Mouse (Mus musculus) limb, embryonic 10.5 days (tissue): ENCODE measurements around the gene Lin37. TPM values are rescaled to one million over a fixed set of nuclear protein-coding genes. Genes with fewer than 3 reads are reported as not detected.

Experiments used
- DNase-seq: peaks from one replicate; pipeline ENCODE4 v3.0.0-alpha.2; 2017; ENCODE audit warnings: low spot score
- H3K27ac ChIP-seq: fragments of 300-500 bp; sonication (generic); 2 replicates; pipeline ENCODE4 v1.5.1; 2016; ENCODE audit warnings: mild to moderate bottlenecking
- H3K27me3 ChIP-seq: fragments of 300-500 bp; sonication (generic); 2 replicates; pipeline ENCODE4 v1.6.1; 2016; ENCODE audit warnings: low read depth, mild to moderate bottlenecking; ENCODE audit not compliant: poor library complexity, severe bottlenecking
- H3K36me3 ChIP-seq: fragments of 300-500 bp; sonication (generic); 2 replicates; pipeline ENCODE4 v1.6.1; 2016; ENCODE audit warnings: mild to moderate bottlenecking, moderate library complexity
- H3K4me1 ChIP-seq: fragments of 300-500 bp; sonication (generic); 2 replicates; pipeline ENCODE4 v1.6.1; 2016
- H3K4me3 ChIP-seq: fragments of 300-500 bp; sonication (generic); 2 replicates; pipeline ENCODE4 v1.5.1; 2016; ENCODE audit warnings: mild to moderate bottlenecking, moderate library complexity
- H3K9me3 ChIP-seq: fragments of 300-500 bp; sonication (generic); replicated peaks from 2 replicates; pipeline ENCODE4 v1.6.1; 2016; ENCODE audit warnings: mild to moderate bottlenecking
- WGBS: fragments of 180-500 bp; shearing (Covaris S2); methylation state at CpG from one replicate; pipeline ENCODE4 v1.1.7; 2016; 5-methylcytosine and 5-hydroxymethylcytosine counted together
- polyA plus RNA-seq: library from polyadenylated mRNA; unstranded; fragments of >200 nt; fragmentation: Nextera tagmentation; extraction: Ambion mirVana; gene quantifications from 2 replicates; pipeline ENCODE4 v1.2.1, GENCODE M21; 2016

Gene Lin37
- polyA plus RNA-seq: 42.5 and 45.6 TPM in 2 replicates

- Histone ChIP-seq H3K27ac (peak within 1 kb of the TSS; percentile 78), H3K27me3 (no peaks in the 10 kb centered on the region), H3K36me3 (peaks cover 40% of the 10 kb centered on the region), H3K4me3 (peak within 1 kb of the TSS; percentile 68), H3K9me3 (no peaks in the 10 kb centered on the region), H3K4me1 (peaks cover 42% of the 10 kb centered on the region)
- DNase-seq: peak; percentile 91
- under 1% methylated on average over 20 of the region's 20 CpGs for WGBS
Observed at GRCm38 (mm10) chr7:30559443-30559954, at the start of gene Lin37. Gene Lin37 (minus strand): TSS chr7:30559838.

- no peak overlapping the region for H3K27ac ChIP-seq
- H3K4me3 ChIP-seq: no peak overlapping the region
- no peaks in the 10 kb centered on the region for H3K27me3 ChIP-seq
- WGBS: 51% methylated on average over 16 of the region's 16 CpGs
- peaks cover 19% of the 10 kb centered on the region for H3K4me1 ChIP-seq
- H3K36me3 ChIP-seq: no peaks in the 10 kb centered on the region
- H3K9me3 ChIP-seq: no peaks in the 10 kb centered on the region
- DNase-seq: no peak
Observed at GRCm38 (mm10) chr7:30608476-30608875, 48.8 kb upstream of the Lin37 start.

GRCm38 (mm10) chr7:30607706-30608309 lies 48.2 kb upstream of the Lin37 start:
- DNase-seq: peak; percentile 67
- Histone ChIP-seq H3K36me3 (no peaks in the 10 kb centered on the region), H3K4me1 (peaks cover 12% of the 10 kb centered on the region), H3K27me3 (no peaks in the 10 kb centered on the region), H3K27ac (no peak overlapping the region), H3K9me3 (no peaks in the 10 kb centered on the region), H3K4me3 (no peak overlapping the region)
- 31% methylated on average over 8 of the region's 8 CpGs for WGBS

- Histone ChIP-seq H3K27me3 (no peaks in the 10 kb centered on the region), H3K9me3 (no peaks in the 10 kb centered on the region), H3K4me1 (peaks cover 6% of the 10 kb centered on the region), H3K4me3 (no peak overlapping the region), H3K36me3 (no peaks in the 10 kb centered on the region), H3K27ac (no peak overlapping the region)
- no peak for DNase-seq
- WGBS: 87% methylated on average over 8 of the region's 8 CpGs
Observed at GRCm38 (mm10) chr7:30604944-30605343, 45.3 kb upstream of the Lin37 start.

- no peak overlapping the region for H3K4me3 ChIP-seq
- no peaks in the 10 kb centered on the region for H3K9me3 ChIP-seq
- WGBS: 64% methylated on average over 8 of the region's 8 CpGs
- no peak overlapping the region for H3K27ac ChIP-seq
- H3K36me3 ChIP-seq: no peaks in the 10 kb centered on the region
- no peak for DNase-seq
- no peaks in the 10 kb centered on the region for H3K27me3 ChIP-seq
- peaks cover 5% of the 10 kb centered on the region for H3K4me1 ChIP-seq
Observed at GRCm38 (mm10) chr7:30604424-30604823, 44.8 kb upstream of the Lin37 start.

GRCm38 (mm10) chr7:30602583-30602982 lies 42.9 kb upstream of the Lin37 start:
- no peak overlapping the region for H3K27ac ChIP-seq
- no peaks in the 10 kb centered on the region for H3K9me3 ChIP-seq
- WGBS: 12% methylated on average over 2 of the region's 3 CpGs
- H3K27me3 ChIP-seq: no peaks in the 10 kb centered on the region
- H3K36me3 ChIP-seq: no peaks in the 10 kb centered on the region
- peaks cover 5% of the 10 kb centered on the region; the same call in 1 of the 2 replicates for H3K4me1 ChIP-seq
- no peak overlapping the region for H3K4me3 ChIP-seq
- DNase-seq: no peak

- DNase-seq: no peak
Observed at GRCm38 (mm10) chr7:30600651-30601050, 41.0 kb upstream of the Lin37 start.

GRCm38 (mm10) chr7:30599933-30600353 lies 40.3 kb upstream of the Lin37 start:
- Histone ChIP-seq H3K4me1 (peaks cover 5% of the 10 kb centered on the region; the same call in 1 of the 2 replicates), H3K27ac (no peak overlapping the region), H3K9me3 (no peaks in the 10 kb centered on the region), H3K27me3 (no peaks in the 10 kb centered on the region), H3K4me3 (no peak overlapping the region), H3K36me3 (no peaks in the 10 kb centered on the region)
- DNase-seq: peak; percentile 75
- WGBS: 4% methylated on average over 16 of the region's 16 CpGs

More at GRCm38 (mm10) chr7:30600651-30601050, 41.0 kb upstream of the Lin37 start:
- 81% methylated on average over 7 of the region's 7 CpGs for WGBS
- Histone ChIP-seq H3K27ac (no peak overlapping the region), H3K27me3 (no peaks in the 10 kb centered on the region), H3K4me1 (peaks cover 5% of the 10 kb centered on the region; the same call in 1 of the 2 replicates), H3K4me3 (no peak overlapping the region), H3K9me3 (no peaks in the 10 kb centered on the region), H3K36me3 (no peaks in the 10 kb centered on the region)

- H3K4me1 ChIP-seq: peaks cover 5% of the 10 kb centered on the region; the same call in 1 of the 2 replicates
- H3K9me3 ChIP-seq: no peaks in the 10 kb centered on the region
- H3K36me3 ChIP-seq: no peaks in the 10 kb centered on the region
- no peak for DNase-seq
- WGBS: 90% methylated on average over 12 of the region's 12 CpGs
- H3K27ac ChIP-seq: no peak within 1 kb of the TSS
- no peak within 1 kb of the TSS for H3K4me3 ChIP-seq
- H3K27me3 ChIP-seq: no peaks in the 10 kb centered on the region
Observed at GRCm38 (mm10) chr7:30598786-30599185, 39.1 kb upstream of the Lin37 start, which contains the start of gene Zbtb32. Gene Zbtb32 (minus strand): TSS chr7:30598909.

- Histone ChIP-seq H3K27me3 (no peaks in the 10 kb centered on the region), H3K9me3 (no peaks in the 10 kb centered on the region), H3K4me3 (no peak overlapping the region), H3K36me3 (no peaks in the 10 kb centered on the region), H3K4me1 (no peaks in the 10 kb centered on the region), H3K27ac (no peak overlapping the region)
- WGBS: 79% methylated on average over 5 of the region's 5 CpGs
- DNase-seq: no peak
Observed at GRCm38 (mm10) chr7:30596811-30597210, 37.2 kb upstream of the Lin37 start.

- Histone ChIP-seq H3K4me3 (no peak overlapping the region), H3K27ac (no peak overlapping the region), H3K36me3 (no peaks in the 10 kb centered on the region), H3K4me1 (no peaks in the 10 kb centered on the region), H3K27me3 (no peaks in the 10 kb centered on the region), H3K9me3 (no peaks in the 10 kb centered on the region)
- WGBS: 89% methylated on average over 5 of the region's 5 CpGs
- no peak for DNase-seq
Observed at GRCm38 (mm10) chr7:30596093-30596492, 36.5 kb upstream of the Lin37 start.

GRCm38 (mm10) chr7:30594510-30595024 lies 34.9 kb upstream of the Lin37 start:
- H3K4me1 ChIP-seq: peaks cover 8% of the 10 kb centered on the region
- 82% methylated on average over 4 of the region's 4 CpGs for WGBS
- H3K27ac ChIP-seq: no peak overlapping the region
- DNase-seq: no peak
- no peaks in the 10 kb centered on the region for H3K27me3 ChIP-seq
- no peak overlapping the region for H3K4me3 ChIP-seq
- H3K9me3 ChIP-seq: no peaks in the 10 kb centered on the region
- no peaks in the 10 kb centered on the region for H3K36me3 ChIP-seq
